Mouse (Mus musculus) testis, adult 2 months (tissue): ENCODE results near the gene 2610028H24Rik.

Source experiments
- CTCF ChIP-seq: fragments of 200-500 bp; IDR thresholded peaks from 2 replicates; pipeline ENCODE4 v1.5.1; 2012; ENCODE audit warnings: low read depth, mild to moderate bottlenecking, inconsistent platforms, low read length, moderate library complexity; ENCODE audit not compliant: control insufficient read depth, insufficient read depth, insufficient replicate concordance
- POLR2A ChIP-seq: fragments of 200-500 bp; IDR thresholded peaks from 2 replicates; pipeline ENCODE4 v1.6.1; 2012; ENCODE audit warnings: low read depth, mild to moderate bottlenecking, inconsistent platforms, low read length, moderate library complexity; ENCODE audit not compliant: control insufficient read depth

DNA sequence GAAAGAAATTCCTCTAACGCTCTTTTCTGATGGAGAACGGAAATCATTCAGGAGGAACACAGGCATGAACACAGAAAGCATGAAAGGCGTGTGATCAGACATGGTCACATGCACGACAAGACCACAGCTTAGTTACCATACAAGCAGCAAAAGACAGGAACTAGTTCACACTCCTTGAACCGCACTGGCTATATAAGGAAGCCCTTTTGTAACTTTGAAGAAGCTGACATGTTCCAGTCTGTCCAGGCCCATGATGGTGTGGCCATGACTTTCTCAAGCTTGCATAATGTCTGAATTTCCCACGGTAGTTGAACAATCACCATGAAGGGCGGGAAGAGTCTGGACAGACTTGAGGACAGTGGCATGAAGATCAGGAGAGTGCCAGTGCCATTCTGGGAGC is 23.2 kb upstream of the 2610028H24Rik start:
- TF ChIP-seq CTCF (no peak), POLR2A (no peak)
